Mouse (Mus musculus) E14TG2a.4 (cell line): Measurements from ENCODE around the gene Nol6.

ENCODE experiments used
- CTCF ChIP-seq: conservative IDR thresholded peaks from 2 replicates; pipeline ENCODE4 v1.5.1; 2014; ENCODE audit warnings: low read length
- NANOG ChIP-seq: IDR thresholded peaks from 2 replicates; pipeline ENCODE4 v1.6.1; 2014; ENCODE audit warnings: borderline replicate concordance, low read length, mixed read lengths
- POU5F1 ChIP-seq: IDR thresholded peaks from 2 replicates; pipeline ENCODE4 v1.6.1; 2014; ENCODE audit warnings: low read length, borderline replicate concordance

DNA sequence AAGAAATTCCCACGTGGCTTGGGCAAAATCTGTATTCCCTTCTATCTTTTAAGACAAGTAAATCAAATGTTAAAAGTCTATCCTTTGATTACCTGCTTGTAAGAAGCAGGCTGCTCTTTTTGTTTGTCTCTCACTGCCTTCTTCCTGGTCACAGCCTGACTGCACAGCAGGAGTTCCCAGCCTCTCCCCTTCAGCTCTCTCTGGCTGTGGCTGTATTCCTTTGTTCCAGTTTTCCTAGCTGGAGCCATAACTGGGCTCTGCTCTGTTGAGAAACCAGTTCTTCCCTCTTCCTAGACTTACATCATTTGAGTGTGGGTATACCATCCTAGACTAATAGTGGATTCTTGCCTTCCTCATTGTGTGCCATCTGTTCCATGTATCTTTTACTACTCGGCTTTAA is 40.7 kb upstream of the Nol6 start:
- no peak for TF ChIP-seq NANOG
- no peak for TF ChIP-seq CTCF
- TF ChIP-seq POU5F1 = no peak
